ENCODE assay signal across 8 mouse cellular contexts in genomic region chrX:53269289-53270062, GRCm38 (mm10). TPM values are rescaled to one million over a fixed set of nuclear protein-coding genes. Genes with fewer than 3 reads are reported as not detected.
A peak's percentile ranks its signal among the peaks of the same experiment; 100 is the strongest.
DNase-seq lines count a peak whose midpoint lies in the region; ATAC-seq and TF ChIP-seq lines count a peak whose summit lies in the region.

TSS of gene Fam122b (minus strand) at chrX:53269805.

- peak; percentile 76 for ATAC-seq in embryonic facial prominence, embryonic 15.5 days (ENCODE audit: insufficient number of reproducible peaks, low FRiP score, low TSS enrichment, low read depth)
- peak; percentile 87 for ATAC-seq in kidney, embryonic 15.5 days (replicated peaks; ENCODE audit: low FRiP score)
- ATAC-seq in monocyte, adult 5-6 weeks (replicated peaks; ENCODE audit: insufficient number of reproducible peaks, low FRiP score, low TSS enrichment, poor library complexity, severe bottlenecking) = peak; percentile 95

- H3K4me2 ChIP-seq in embryonic facial prominence, embryonic 15.5 days (replicated peaks) = peak within 1 kb of the TSS; percentile 73
- peak within 1 kb of the TSS; percentile 76 for H3K4me2 ChIP-seq in kidney, embryonic 15.5 days

- peak; percentile 41; the same call in 1 of the 2 replicates for TF ChIP-seq POLR2A in bone marrow, adult 2 months (IDR thresholded peaks at IDR 0.05; ENCODE audit: borderline replicate concordance, control insufficient read depth, low read depth, low read length)

- no peaks in the 10 kb centered on the region for H3K27me3 ChIP-seq in embryonic facial prominence, embryonic 15.5 days
- no peaks in the 10 kb centered on the region for H3K27me3 ChIP-seq in heart, embryonic 10.5 days (ENCODE audit: insufficient read depth, poor library complexity, severe bottlenecking)
- peaks cover 4% of the 10 kb centered on the region; the same call in 1 of the 2 replicates for H3K27me3 ChIP-seq in kidney, embryonic 15.5 days

- peak within 1 kb of the TSS; percentile 23; the same call in 1 of the 2 replicates for H3K9ac ChIP-seq in embryonic facial prominence, embryonic 15.5 days
- H3K9ac ChIP-seq in kidney, embryonic 15.5 days = peak within 1 kb of the TSS; percentile 56

- no peak for TF ChIP-seq CTCF in bone marrow, adult 2 months (IDR thresholded peaks at IDR 0.05; ENCODE audit: control insufficient read depth, insufficient read depth, low read length)

- 11% methylated on average over 40 of the region's 40 CpGs for WGBS in bone marrow, adult 2 months
- 20% methylated on average over 40 of the region's 40 CpGs for WGBS in embryonic facial prominence, embryonic 15.5 days
- WGBS in heart, embryonic 10.5 days = 11% methylated on average over 40 of the region's 40 CpGs
- WGBS in kidney, embryonic 15.5 days = 16% methylated on average over 35 of the region's 40 CpGs

- H3K9me3 ChIP-seq in embryonic facial prominence, embryonic 15.5 days (replicated peaks) = no peaks in the 10 kb centered on the region
- H3K9me3 ChIP-seq in heart, embryonic 10.5 days = no peaks in the 10 kb centered on the region
- H3K9me3 ChIP-seq in kidney, embryonic 15.5 days (replicated peaks) = no peaks in the 10 kb centered on the region

- H3K4me3 ChIP-seq in bone marrow, adult 2 months (replicated peaks; ENCODE audit: control insufficient read depth, low read depth, low read length) = peak within 1 kb of the TSS; percentile 86
- H3K4me3 ChIP-seq in embryonic facial prominence, embryonic 15.5 days (replicated peaks) = peak within 1 kb of the TSS; percentile 57
- H3K4me3 ChIP-seq in heart, embryonic 10.5 days = peak within 1 kb of the TSS; percentile 63
- peak within 1 kb of the TSS; percentile 63 for H3K4me3 ChIP-seq in kidney, embryonic 15.5 days (replicated peaks)

- no peaks in the 10 kb centered on the region for H3K4me1 ChIP-seq in bone marrow, adult 2 months (ENCODE audit: control insufficient read depth, insufficient read depth, low read length)
- 0 out of 2 replicates have a peak, but pooled peaks cover 6% of the 10 kb centered on the region for H3K4me1 ChIP-seq in embryonic facial prominence, embryonic 15.5 days
- no peaks in the 10 kb centered on the region; the same call in 1 of the 2 replicates for H3K4me1 ChIP-seq in heart, embryonic 10.5 days
- H3K4me1 ChIP-seq in kidney, embryonic 15.5 days = peaks cover 3% of the 10 kb centered on the region

- no peaks in the 10 kb centered on the region for H3K36me3 ChIP-seq in embryonic facial prominence, embryonic 15.5 days
- no peaks in the 10 kb centered on the region for H3K36me3 ChIP-seq in heart, embryonic 10.5 days
- no peaks in the 10 kb centered on the region for H3K36me3 ChIP-seq in kidney, embryonic 15.5 days

- DNase-seq in 416B (ENCODE audit: low read depth) (peak; percentile 92), liver (peak; percentile 93)
- DNase-seq in heart, embryonic 10.5 days (ENCODE audit: low spot score) = peak; percentile 94
- peak; percentile 88 to 94 for DNase-seq in spleen, postnatal 4 days (ENCODE audit: low spot score in 2 of 2)

- H3K27ac ChIP-seq in bone marrow, adult 2 months (ENCODE audit: control insufficient read depth, insufficient read depth, low read depth, low read length, poor library complexity) = peak within 1 kb of the TSS; percentile 61
- H3K27ac ChIP-seq in embryonic facial prominence, embryonic 15.5 days (replicated peaks) = peak within 1 kb of the TSS; percentile 73
- peak within 1 kb of the TSS; percentile 87 for H3K27ac ChIP-seq in heart, embryonic 10.5 days
- H3K27ac ChIP-seq in kidney, embryonic 15.5 days = peak within 1 kb of the TSS; percentile 88

RNA-seq across cellular contexts. Expression of gene Fam122b, which starts in this region (rescaled TPM):
- 3.2 and 4.7 TPM in 2 replicates for polyA plus RNA-seq in bone marrow, adult 2 months (2011; ENCODE audit: insufficient read depth, insufficient read length, low replicate concordance, missing spikeins)
- 12.1 and 12.9 TPM in 2 replicates for polyA plus RNA-seq in embryonic facial prominence, embryonic 15.5 days (2015; fragmentation: Nextera tagmentation; extraction: Ambion mirVana)
- polyA plus RNA-seq in heart, embryonic 10.5 days (2016; fragmentation: Nextera tagmentation; extraction: Ambion mirVana) = 14.8 and 21.1 TPM in 2 replicates
- polyA plus RNA-seq in kidney, embryonic 15.5 days (2015; fragmentation: Nextera tagmentation; extraction: Ambion mirVana) = 10.0 and 10.9 TPM in 2 replicates
- 2.1 to 3.1 TPM (median 2.8 TPM) in 3 replicates for total RNA-seq in monocyte, adult 5-6 weeks (2017)

Comparison
In these comparisons a context has a peak if more than half of its experiments do, and no peak if none do; other contexts are left out.
1. Peak in every context shown above with its lines: DNase-seq, ATAC-seq, H3K4me3 ChIP-seq and H3K27ac ChIP-seq.